Mouse (Mus musculus) ES-Bruce4 (cell line): ENCODE results near the gene Tnpo3.

ENCODE experiments used
- CTCF ChIP-seq: IDR thresholded peaks from one replicate; pipeline ENCODE4 v1.8.1; 2011; ENCODE audit warnings: low read depth, low read length
- EP300 ChIP-seq: IDR thresholded peaks from 2 replicates; pipeline ENCODE4 v1.6.1; 2011; ENCODE audit warnings: low read depth, low read length; ENCODE audit not compliant: insufficient read depth
- POLR2A ChIP-seq: IDR thresholded peaks from one replicate; pipeline ENCODE4 v1.8.1; 2011; ENCODE audit warnings: low read length; ENCODE audit not compliant: insufficient read depth

DNA sequence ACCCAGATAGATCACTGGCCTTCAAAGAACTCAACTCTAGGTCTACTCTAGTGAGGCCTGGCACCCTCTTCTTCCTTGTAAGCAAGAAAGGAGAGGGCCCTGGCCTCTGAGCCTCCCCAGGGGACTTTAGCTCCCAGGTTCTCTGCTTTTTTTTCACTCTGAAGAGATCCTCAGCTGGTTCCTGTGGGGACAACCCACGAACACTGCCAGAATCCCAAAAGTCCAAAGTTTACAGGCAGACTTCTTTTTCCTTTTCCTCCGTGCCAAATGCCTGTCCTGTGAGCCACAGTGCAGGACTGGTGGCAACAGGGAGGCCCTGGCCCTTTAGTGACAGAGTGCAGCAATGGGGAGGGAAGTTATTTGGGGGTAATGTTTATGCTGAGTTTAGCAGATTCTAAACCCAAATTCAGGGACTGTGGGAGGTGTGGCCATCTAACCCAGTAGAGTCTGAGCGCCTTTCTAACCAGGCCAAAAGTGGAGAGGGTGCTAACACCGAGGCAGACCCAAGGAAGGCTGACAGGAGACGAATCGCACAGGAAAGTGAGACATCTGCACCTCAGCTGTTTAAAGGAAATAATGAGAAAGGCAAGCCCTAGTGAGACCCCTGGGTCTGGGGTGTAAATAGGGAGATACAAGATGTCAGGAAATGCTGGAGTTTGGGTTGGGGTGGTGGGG lies 86.9 kb downstream of the Tnpo3 start:
- no peak for TF ChIP-seq CTCF
- TF ChIP-seq POLR2A: no peak
- TF ChIP-seq EP300: no peak
